Mouse (Mus musculus): Measurements from ENCODE around the gene Il20rb.

DNA sequence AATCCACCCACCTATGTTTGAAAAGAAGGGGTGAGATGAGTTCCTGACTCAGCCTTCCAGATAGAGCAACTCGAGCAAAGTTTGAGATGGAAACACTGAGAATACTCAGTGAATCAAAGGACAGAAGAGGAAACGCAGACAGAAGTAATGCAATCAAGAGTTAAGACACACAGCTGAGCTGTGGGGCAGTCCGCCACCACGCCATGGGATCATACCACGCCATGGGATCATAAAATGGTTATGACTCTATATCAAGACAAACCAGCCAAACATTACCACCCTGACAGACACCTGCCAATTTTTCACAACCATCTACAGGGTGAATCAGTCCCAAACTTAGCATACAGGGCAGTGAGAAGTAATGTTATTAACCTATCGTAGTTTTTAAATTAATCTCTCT is 2.4 kb upstream of the Il20rb start:
- TF ChIP-seq EP300 (IDR thresholded peaks at IDR 0.05; ENCODE audit: insufficient read depth, low read depth, low read length) = no peak
- TF ChIP-seq CTCF (IDR thresholded peaks at IDR 0.05; ENCODE audit: low read depth, low read length) = no peak
